Mouse (Mus musculus): ENCODE measurements around the gene Adam8. TPM values are rescaled to one million over a fixed set of nuclear protein-coding genes. Genes with fewer than 3 reads are reported as not detected.
A peak's percentile ranks its signal among the peaks of the same experiment; 100 is the strongest.

Adam8 gene
- polyA plus RNA-seq, 1 experiment from 2014 or later = 1.4 TPM

DNA sequence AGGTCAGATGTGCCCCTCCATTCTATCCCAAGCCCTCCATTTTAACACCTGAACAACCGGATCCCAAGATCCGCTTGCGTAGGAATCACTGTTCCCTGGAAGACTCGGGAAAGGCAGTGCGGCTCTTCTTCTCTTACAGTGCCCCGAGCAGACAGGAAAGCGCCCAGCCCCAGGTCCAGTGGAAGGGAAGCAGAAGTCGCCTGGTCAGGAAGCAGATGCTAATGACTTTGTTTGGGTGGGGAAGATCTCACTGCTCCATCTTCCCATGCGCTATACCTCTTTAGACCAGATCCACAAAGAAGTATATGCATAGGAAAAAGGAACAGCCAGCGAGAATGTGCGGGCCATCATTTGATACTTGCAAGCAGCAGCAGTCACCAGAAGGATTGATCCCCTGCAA lies 34.9 kb downstream of the Adam8 start:
- Histone ChIP-seq H3K9me3 (replicated peaks) (no peaks in the 10 kb centered on the region), H3K27ac (no peak overlapping the region), H3K4me3 (replicated peaks) (no peak overlapping the region), H3K36me3 (no peaks in the 10 kb centered on the region), H3K4me2 (no peak overlapping the region), H3K27me3 (peaks cover 31% of the 10 kb centered on the region), H3K9ac (no peak overlapping the region), H3K4me1 (peaks cover 4% of the 10 kb centered on the region; the same call in 1 of the 2 replicates)
- no peak for ATAC-seq (replicated peaks; ENCODE audit: low FRiP score)
- 55% methylated on average over 11 of the region's 11 CpGs for WGBS

GRCm38 (mm10) chr7:139956658-139957057 lies 35.7 kb downstream of the Adam8 start:
- Histone ChIP-seq H3K4me2 (no peak overlapping the region), H3K27me3 (peaks cover 31% of the 10 kb centered on the region), H3K9ac (no peak overlapping the region), H3K4me3 (replicated peaks) (no peak overlapping the region), H3K9me3 (replicated peaks) (no peaks in the 10 kb centered on the region), H3K36me3 (no peaks in the 10 kb centered on the region), H3K27ac (no peak overlapping the region), H3K4me1 (peaks cover 4% of the 10 kb centered on the region; the same call in 1 of the 2 replicates)
- WGBS = 77% methylated on average over 3 of the region's 3 CpGs
- no peak for ATAC-seq (replicated peaks; ENCODE audit: low FRiP score)

DNA sequence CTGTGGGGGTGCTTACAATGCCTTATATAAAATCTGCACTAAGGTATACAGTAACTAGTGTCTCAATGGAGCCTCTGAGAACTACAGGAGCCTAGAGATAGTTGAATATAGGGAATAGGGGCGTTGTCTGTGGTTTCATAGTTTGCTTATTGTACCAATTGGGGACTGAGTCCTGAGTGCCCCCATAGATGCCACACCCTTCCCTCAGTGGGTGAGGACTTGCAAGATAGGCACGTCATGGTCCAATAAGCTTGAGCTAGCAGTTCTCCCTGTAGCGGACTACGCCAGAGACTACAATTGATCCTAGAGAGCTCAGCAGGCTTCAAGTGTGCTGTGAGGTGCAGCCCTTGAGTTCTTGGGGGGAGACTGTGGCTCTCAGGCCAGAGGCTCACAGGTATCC lies 36.9 kb downstream of the Adam8 start:
- Histone ChIP-seq H3K4me2 (no peak overlapping the region), H3K36me3 (no peaks in the 10 kb centered on the region), H3K27me3 (peaks cover 27% of the 10 kb centered on the region), H3K4me1 (peaks cover 8% of the 10 kb centered on the region), H3K9ac (no peak overlapping the region), H3K9me3 (replicated peaks) (no peaks in the 10 kb centered on the region), H3K4me3 (replicated peaks) (no peak overlapping the region), H3K27ac (no peak overlapping the region)
- WGBS = 71% methylated on average over 4 of the region's 4 CpGs
- no peak for ATAC-seq (replicated peaks; ENCODE audit: low FRiP score)

DNA sequence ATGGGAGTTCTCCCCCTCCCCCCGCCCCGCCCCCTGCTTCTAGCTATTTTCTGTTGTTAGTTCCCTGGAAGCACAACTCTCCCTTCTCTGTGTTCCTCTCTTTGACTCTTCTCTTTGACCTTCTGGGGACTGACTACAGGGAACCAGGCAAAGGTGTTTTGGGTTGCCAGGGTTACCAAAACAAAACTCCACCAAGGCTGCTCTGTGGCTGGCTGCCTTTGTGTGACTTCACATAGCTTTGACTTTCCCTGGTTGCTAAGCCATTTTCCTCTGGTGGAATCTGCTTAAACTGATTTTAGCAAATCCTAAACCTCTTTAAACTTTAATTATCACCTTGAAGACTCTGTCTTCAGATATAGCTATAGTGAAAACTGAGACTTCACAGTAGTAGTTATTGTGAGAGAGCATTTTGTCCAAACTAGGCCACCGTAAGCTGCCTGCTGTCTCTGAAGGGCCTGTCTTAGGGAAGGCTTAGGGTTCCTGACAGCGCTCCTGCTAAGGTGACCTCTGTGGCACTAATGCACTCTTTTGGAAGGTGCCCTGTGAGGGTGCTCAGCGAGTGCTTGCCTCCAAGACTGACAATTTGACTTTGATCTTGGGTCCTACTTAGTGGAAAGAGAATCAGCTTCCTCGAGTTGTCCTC lies 40.2 kb downstream of the Adam8 start:
- Histone ChIP-seq H3K27me3 (peaks cover 28% of the 10 kb centered on the region), H3K9ac (no peak overlapping the region), H3K4me1 (peaks cover 8% of the 10 kb centered on the region; the same call in 1 of the 2 replicates), H3K4me2 (no peak overlapping the region), H3K9me3 (replicated peaks) (no peaks in the 10 kb centered on the region), H3K4me3 (replicated peaks) (no peak overlapping the region), H3K27ac (no peak overlapping the region), H3K36me3 (no peaks in the 10 kb centered on the region)
- no peak for ATAC-seq (replicated peaks; ENCODE audit: low FRiP score)
- 66% methylated on average over 6 of the region's 6 CpGs for WGBS

GRCm38 (mm10) chr7:139951079-139951478 lies 41.3 kb downstream of the Adam8 start:
- peak overlapping the region; percentile 93 for H3K4me2 ChIP-seq
- H3K4me3 ChIP-seq (replicated peaks) = peak overlapping the region; percentile 62
- 5% methylated on average over 16 of the region's 16 CpGs for WGBS
- ATAC-seq (replicated peaks; ENCODE audit: low FRiP score) = 0 out of 2 replicates have a peak, but pooled peaks have one; percentile 26
- H3K36me3 ChIP-seq = no peaks in the 10 kb centered on the region
- 0 out of 2 replicates have a peak overlapping the region, but pooled peaks have one; percentile 64 for H3K27ac ChIP-seq
- peaks cover 8% of the 10 kb centered on the region; the same call in 1 of the 2 replicates for H3K4me1 ChIP-seq
- H3K27me3 ChIP-seq = peaks cover 28% of the 10 kb centered on the region
- H3K9ac ChIP-seq = peak overlapping the region; percentile 47; the same call in 1 of the 2 replicates
- no peaks in the 10 kb centered on the region for H3K9me3 ChIP-seq (replicated peaks)

DNA sequence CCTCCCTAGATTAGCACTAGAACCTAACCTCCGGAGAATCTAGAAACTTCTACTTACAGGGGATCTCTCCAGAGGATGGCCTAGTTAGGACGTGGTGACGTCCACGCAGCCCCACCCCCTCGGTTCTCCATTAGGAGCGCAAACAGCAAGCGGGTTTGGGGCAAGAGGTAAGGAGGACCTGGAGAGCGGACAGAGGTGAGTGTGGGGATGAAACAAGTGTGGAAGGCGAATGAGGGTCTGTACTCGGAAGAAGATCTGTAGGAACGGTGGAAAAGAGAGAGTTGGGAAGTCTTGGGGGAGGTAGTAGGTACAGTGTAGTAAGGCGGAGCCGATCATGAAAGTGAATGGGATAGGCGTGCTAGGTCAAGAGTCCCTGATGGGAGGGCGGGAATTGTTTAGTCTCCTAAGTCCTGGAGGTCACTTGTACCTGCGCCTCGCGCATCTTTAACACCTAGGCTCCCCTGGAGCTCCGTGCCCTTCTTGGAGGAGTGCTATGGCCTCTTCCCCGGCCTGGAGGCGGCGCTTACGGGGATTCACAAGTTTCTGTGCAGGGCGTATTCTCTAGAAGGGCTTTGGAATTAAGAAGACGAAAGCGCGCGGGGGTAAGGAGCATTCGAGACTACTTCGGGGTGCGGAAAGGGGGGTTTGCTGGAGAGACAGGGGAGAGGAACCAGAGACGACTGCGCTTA lies 41.9 kb downstream of the Adam8 start:
- ATAC-seq (replicated peaks; ENCODE audit: low FRiP score) = peak; percentile 84
- Histone ChIP-seq H3K4me2 (peak overlapping the region; percentile 93), H3K9me3 (replicated peaks) (no peaks in the 10 kb centered on the region), H3K27ac (peak overlapping the region; percentile 64), H3K4me3 (replicated peaks) (peak overlapping the region; percentile 62), H3K4me1 (peaks cover 8% of the 10 kb centered on the region; the same call in 1 of the 2 replicates), H3K36me3 (no peaks in the 10 kb centered on the region), H3K27me3 (peaks cover 35% of the 10 kb centered on the region), H3K9ac (peak overlapping the region; percentile 47)
- WGBS = under 1% methylated on average over 33 of the region's 33 CpGs

- peak overlapping the region; percentile 64; the same call in 1 of the 2 replicates for H3K27ac ChIP-seq
- peak; percentile 81 for ATAC-seq (replicated peaks; ENCODE audit: low FRiP score)
- under 1% methylated on average over 15 of the region's 15 CpGs for WGBS
Measured at GRCm38 (mm10) chr7:139949893-139950282, 42.5 kb downstream of the Adam8 start.

GRCm38 (mm10) chr7:139946032-139946431 lies 46.3 kb downstream of the Adam8 start:
- Histone ChIP-seq H3K4me3 (replicated peaks) (no peak overlapping the region), H3K4me2 (no peak overlapping the region), H3K4me1 (peaks cover 19% of the 10 kb centered on the region), H3K27me3 (peaks cover 79% of the 10 kb centered on the region), H3K27ac (no peak overlapping the region), H3K9me3 (replicated peaks) (no peaks in the 10 kb centered on the region), H3K9ac (no peak overlapping the region), H3K36me3 (no peaks in the 10 kb centered on the region)
- no peak for ATAC-seq (replicated peaks; ENCODE audit: low FRiP score)
- WGBS = 27% methylated on average over 5 of the region's 5 CpGs

More at GRCm38 (mm10) chr7:139949893-139950282, 42.5 kb downstream of the Adam8 start:
- Histone ChIP-seq H3K9me3 (replicated peaks) (no peaks in the 10 kb centered on the region), H3K4me1 (peaks cover 8% of the 10 kb centered on the region; the same call in 1 of the 2 replicates), H3K27me3 (peaks cover 40% of the 10 kb centered on the region), H3K4me3 (replicated peaks) (peak overlapping the region; percentile 62), H3K4me2 (peak overlapping the region; percentile 93), H3K36me3 (no peaks in the 10 kb centered on the region), H3K9ac (peak overlapping the region; percentile 47)

DNA sequence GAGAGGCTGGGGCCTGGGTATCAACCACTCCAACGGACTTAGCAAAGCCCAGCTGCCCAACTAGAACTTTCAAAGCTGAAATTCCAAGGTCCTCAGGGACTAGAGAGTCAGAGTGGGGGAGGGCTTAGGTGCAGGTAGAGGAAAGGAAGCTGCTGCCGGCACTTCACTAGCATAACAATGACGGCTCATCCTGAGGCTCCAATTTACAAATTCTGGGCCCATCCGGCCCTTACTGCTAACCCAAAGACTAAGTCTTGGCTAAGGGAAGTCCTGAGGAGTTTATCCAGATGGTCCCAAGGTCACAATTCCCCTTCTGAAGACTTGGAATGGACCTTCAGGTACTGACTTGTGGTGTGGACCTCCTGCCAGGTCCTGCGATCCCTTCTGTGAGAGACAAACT lies 46.8 kb downstream of the Adam8 start:
- H3K4me3 ChIP-seq (replicated peaks) = no peak overlapping the region
- 16% methylated on average over 5 of the region's 5 CpGs for WGBS
- peaks cover 84% of the 10 kb centered on the region for H3K27me3 ChIP-seq
- no peak overlapping the region for H3K9ac ChIP-seq
- no peaks in the 10 kb centered on the region for H3K36me3 ChIP-seq
- peaks cover 18% of the 10 kb centered on the region for H3K4me1 ChIP-seq
- no peak overlapping the region for H3K4me2 ChIP-seq
- no peak overlapping the region for H3K27ac ChIP-seq
- ATAC-seq (replicated peaks; ENCODE audit: low FRiP score) = no peak
- no peaks in the 10 kb centered on the region for H3K9me3 ChIP-seq (replicated peaks)

- WGBS = 3% methylated on average over 68 of the region's 68 CpGs
- Histone ChIP-seq H3K27me3 (peaks cover 86% of the 10 kb centered on the region), H3K27ac (no peak overlapping the region), H3K4me3 (replicated peaks) (peak overlapping the region; percentile 39), H3K9me3 (replicated peaks) (no peaks in the 10 kb centered on the region), H3K4me2 (peak overlapping the region; percentile 55), H3K9ac (no peak overlapping the region), H3K4me1 (peaks cover 15% of the 10 kb centered on the region), H3K36me3 (no peaks in the 10 kb centered on the region)
- no peak; the same call in none of the 2 replicates for ATAC-seq (replicated peaks; ENCODE audit: low FRiP score)
Measured at GRCm38 (mm10) chr7:139944291-139945240, 47.8 kb downstream of the Adam8 start.

- H3K9me3 ChIP-seq (replicated peaks) = no peaks in the 10 kb centered on the region
- H3K4me1 ChIP-seq = peaks cover 13% of the 10 kb centered on the region
- under 1% methylated on average over 59 of the region's 59 CpGs for WGBS
- peak; percentile 70 for ATAC-seq (replicated peaks; ENCODE audit: low FRiP score)
- peak within 1 kb of the TSS; percentile 55 for H3K4me2 ChIP-seq
- no peak within 1 kb of the TSS for H3K27ac ChIP-seq
- H3K36me3 ChIP-seq = no peaks in the 10 kb centered on the region
- peaks cover 83% of the 10 kb centered on the region for H3K27me3 ChIP-seq
- H3K9ac ChIP-seq = no peak within 1 kb of the TSS
- H3K4me3 ChIP-seq (replicated peaks) = peak within 1 kb of the TSS; percentile 39
Measured at GRCm38 (mm10) chr7:139943674-139944281, 48.6 kb downstream of the Adam8 start, which contains the start of gene Utf1. Utf1 (plus strand) TSS chr7:139943789.

All from kidney, embryonic 15.5 days (tissue).